Mouse (Mus musculus) ES-Bruce4 (cell line): Measurements from ENCODE around the gene Arhgap31.

Source experiments
- CTCF ChIP-seq: IDR thresholded peaks from one replicate; pipeline ENCODE4 v1.8.1; 2011; ENCODE audit warnings: low read depth, low read length
- POLR2A ChIP-seq: IDR thresholded peaks from one replicate; pipeline ENCODE4 v1.8.1; 2011; ENCODE audit warnings: low read length; ENCODE audit not compliant: insufficient read depth

DNA sequence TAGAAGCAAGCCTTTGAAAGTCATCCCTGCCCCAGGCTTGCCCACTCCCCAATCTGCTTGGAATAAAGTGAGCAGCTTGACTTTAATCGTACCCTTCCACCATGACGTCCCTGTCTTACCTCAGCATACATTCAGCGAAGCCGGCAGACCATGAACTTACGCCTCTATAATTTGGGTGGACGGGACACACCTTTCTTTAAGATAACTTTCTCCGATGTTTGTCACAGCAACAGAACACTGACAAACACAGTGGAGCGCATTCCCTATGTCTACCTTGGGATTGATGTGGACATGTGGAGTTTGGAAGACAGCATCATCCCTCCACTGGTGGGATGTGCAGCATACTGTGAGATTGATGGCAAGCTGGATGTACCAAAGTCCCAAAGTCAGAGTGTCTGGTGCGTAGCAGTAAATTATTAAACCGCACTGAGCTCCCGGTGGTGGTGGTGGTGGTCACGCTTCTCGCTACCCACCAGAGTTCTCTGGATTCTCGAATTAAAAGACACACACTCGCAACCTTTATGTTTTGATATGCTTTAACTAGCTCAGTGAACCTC, 15.6 kb upstream of the Arhgap31 start:
- TF ChIP-seq CTCF (no peak), POLR2A (no peak)
